Mouse (Mus musculus) stomach, embryonic 16.5 days (tissue): ENCODE measurements around the gene Brca2. TPM values are rescaled to one million over a fixed set of nuclear protein-coding genes. Genes with fewer than 3 reads are reported as not detected.

Source experiments
- ATAC-seq: fragments of 200-750 bp; cut with Nextera tagmentation; 2 replicates; pipeline ENCODE4 v1.8.0; 2017; ENCODE audit warnings: moderate number of reproducible peaks, moderate TSS enrichment; ENCODE audit not compliant: insufficient read depth, low FRiP score
- H3K27ac ChIP-seq: fragments of 300-500 bp; sonication (generic); 2 replicates; pipeline ENCODE4 v1.5.1; 2014; ENCODE audit warnings: low read length
- H3K27me3 ChIP-seq: fragments of 300-500 bp; sonication (generic); 2 replicates; pipeline ENCODE4 v1.6.1; 2014; ENCODE audit warnings: low read length, control low read depth, mixed read lengths; ENCODE audit not compliant: control insufficient read depth, insufficient read depth
- H3K36me3 ChIP-seq: fragments of 300-500 bp; sonication (generic); 2 replicates; pipeline ENCODE4 v1.6.1; 2014; ENCODE audit warnings: low read length; ENCODE audit not compliant: control insufficient read depth, insufficient read depth
- H3K4me1 ChIP-seq: fragments of 300-500 bp; sonication (generic); 2 replicates; pipeline ENCODE4 v1.6.1; 2014; ENCODE audit warnings: low read length, control low read depth, mixed read lengths; ENCODE audit not compliant: control insufficient read depth, insufficient read depth
- H3K4me2 ChIP-seq: fragments of 300-500 bp; sonication (generic); 2 replicates; pipeline ENCODE4 v1.6.1; 2014; ENCODE audit warnings: low read depth, low read length, mixed read lengths
- H3K4me3 ChIP-seq: fragments of 300-500 bp; sonication (generic); replicated peaks from 2 replicates; pipeline ENCODE4 v1.5.1; 2014; ENCODE audit warnings: mild to moderate bottlenecking, low read length
- H3K9ac ChIP-seq: fragments of 300-500 bp; sonication (generic); 2 replicates; pipeline ENCODE4 v1.6.1; 2014; ENCODE audit warnings: low read length
- H3K9me3 ChIP-seq: fragments of 300-500 bp; sonication (generic); replicated peaks from 2 replicates; pipeline ENCODE4 v1.6.1; 2016; ENCODE audit warnings: low read length, control low read depth; ENCODE audit not compliant: control insufficient read depth
- WGBS: fragments of 180-500 bp; shearing (Covaris S2); extraction: QIAGEN DNeasy Blood & Tissue Kit; methylation state at CpG from one replicate; pipeline ENCODE4 v1.1.7; 2014; 5-methylcytosine and 5-hydroxymethylcytosine counted together
- polyA plus RNA-seq: library from polyadenylated mRNA; unstranded; fragments of >200 nt; fragmentation: Nextera tagmentation; extraction: Ambion mirVana; gene quantifications from 2 replicates; pipeline ENCODE4 v1.2.1, GENCODE M21; 2015

The Brca2 gene
- polyA plus RNA-seq, 1 experiment from 2014 or later = 16.1 TPM

DNA sequence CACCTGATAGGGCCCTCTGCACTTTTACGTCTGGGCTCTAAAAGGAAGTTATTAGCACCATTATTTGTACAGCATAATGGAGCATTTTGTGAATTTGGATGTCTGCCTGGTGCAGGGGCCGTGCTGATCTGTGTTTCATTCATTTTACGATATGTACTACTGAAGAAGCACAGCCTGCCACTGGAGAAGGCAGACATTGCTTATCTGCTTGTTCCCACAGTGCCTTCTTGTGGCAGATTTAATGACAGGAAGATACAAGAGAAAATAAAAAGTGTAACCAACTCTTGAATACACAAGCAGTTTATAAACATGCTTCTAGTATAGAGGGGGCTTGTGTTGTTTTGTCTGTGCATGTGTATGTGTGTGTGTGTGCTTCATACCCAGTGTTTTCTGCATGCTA lies 29.2 kb downstream of the Brca2 start:
- Histone ChIP-seq H3K27me3 (no peaks in the 10 kb centered on the region), H3K4me3 (no peak overlapping the region), H3K9me3 (no peaks in the 10 kb centered on the region), H3K9ac (no peak overlapping the region), H3K27ac (no peak overlapping the region), H3K36me3 (no peaks in the 10 kb centered on the region), H3K4me1 (no peaks in the 10 kb centered on the region), H3K4me2 (no peak overlapping the region)
- ATAC-seq = no peak
- WGBS = 50% methylated on average over 3 of the region's 3 CpGs

DNA sequence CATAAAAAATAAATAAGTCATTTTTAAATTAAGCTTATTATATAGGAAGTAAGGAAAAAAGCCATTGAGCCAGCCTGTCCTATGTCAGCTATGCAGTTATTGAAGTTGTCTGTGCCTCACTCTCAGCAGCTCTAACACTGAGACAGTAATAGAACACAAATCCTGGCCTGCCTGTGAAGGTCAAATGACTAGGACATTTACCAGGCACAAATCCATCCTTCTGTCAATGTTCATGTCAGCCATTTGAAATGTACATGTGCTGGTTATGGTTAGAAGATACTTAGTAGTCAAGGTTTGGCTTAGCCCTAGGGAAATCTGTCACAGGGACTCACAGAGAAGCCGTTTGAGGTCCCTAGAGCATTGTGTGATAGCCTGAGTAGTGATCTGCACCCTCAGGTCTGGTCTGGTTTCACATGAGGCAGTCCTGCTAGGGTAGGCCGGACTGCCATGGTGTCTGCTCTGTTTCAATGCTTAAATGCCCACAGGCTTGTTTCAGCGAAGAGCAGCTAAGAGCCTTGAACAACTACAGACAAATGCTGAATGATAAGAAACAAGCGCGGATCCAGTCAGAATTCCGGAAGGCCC lies 37.2 kb downstream of the Brca2 start:
- no peak overlapping the region for H3K4me3 ChIP-seq
- 94% methylated on average over 6 of the region's 6 CpGs for WGBS
- H3K9me3 ChIP-seq = no peaks in the 10 kb centered on the region
- no peak overlapping the region for H3K27ac ChIP-seq
- H3K36me3 ChIP-seq = no peaks in the 10 kb centered on the region; the same call in 1 of the 2 replicates
- no peaks in the 10 kb centered on the region for H3K4me1 ChIP-seq
- H3K9ac ChIP-seq = no peak overlapping the region
- H3K27me3 ChIP-seq = no peaks in the 10 kb centered on the region
- ATAC-seq = no peak
- H3K4me2 ChIP-seq = no peak overlapping the region

DNA sequence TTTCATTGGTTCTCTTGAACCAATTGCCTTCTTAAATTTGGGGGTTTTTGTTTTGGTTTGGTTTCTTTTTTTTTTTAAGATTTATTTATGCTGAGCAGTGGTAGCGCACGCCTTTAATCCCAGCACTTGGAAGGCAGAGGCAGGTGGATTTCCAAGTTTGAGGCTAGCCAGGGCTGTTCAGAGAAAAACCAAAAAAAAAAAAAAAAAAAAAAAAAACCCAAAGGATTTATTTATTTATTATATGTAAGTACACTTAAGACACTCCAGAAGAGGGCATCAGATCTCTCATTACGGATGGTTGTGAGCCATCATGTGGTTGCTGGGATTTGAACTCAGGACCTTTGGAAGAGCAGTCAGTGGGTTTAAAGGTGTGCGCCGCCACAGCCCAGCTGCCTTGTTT lies 38.4 kb downstream of the Brca2 start:
- Histone ChIP-seq H3K4me3 (no peak overlapping the region), H3K9me3 (no peaks in the 10 kb centered on the region), H3K4me1 (no peaks in the 10 kb centered on the region), H3K4me2 (no peak overlapping the region), H3K27me3 (no peaks in the 10 kb centered on the region), H3K36me3 (no peaks in the 10 kb centered on the region; the same call in 1 of the 2 replicates), H3K27ac (no peak overlapping the region), H3K9ac (no peak overlapping the region)
- 90% methylated on average over 5 of the region's 5 CpGs for WGBS
- no peak for ATAC-seq

DNA sequence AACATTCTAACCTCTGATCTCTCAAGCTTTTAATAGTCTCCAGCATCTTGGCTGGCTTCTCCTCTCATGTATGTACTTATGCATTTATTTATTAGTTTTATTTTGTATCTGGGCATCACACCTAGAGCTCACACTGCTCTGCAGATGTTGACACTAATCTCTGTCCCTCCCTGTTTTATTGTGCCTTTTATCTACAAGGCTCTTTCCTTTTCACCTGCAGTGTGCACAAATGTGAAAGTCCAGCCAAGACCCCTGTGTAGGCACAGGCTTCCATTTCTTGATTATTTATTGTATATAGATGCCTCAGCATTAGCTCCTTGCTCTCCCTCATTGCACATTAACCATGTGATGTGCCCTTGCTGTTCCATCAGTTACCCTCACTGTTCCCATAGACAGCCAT lies 38.9 kb downstream of the Brca2 start:
- no peak overlapping the region; the same call in 1 of the 2 replicates for H3K27ac ChIP-seq
- H3K36me3 ChIP-seq = no peaks in the 10 kb centered on the region; the same call in 1 of the 2 replicates
- ATAC-seq = no peak; the same call in 1 of the 2 replicates

DNA sequence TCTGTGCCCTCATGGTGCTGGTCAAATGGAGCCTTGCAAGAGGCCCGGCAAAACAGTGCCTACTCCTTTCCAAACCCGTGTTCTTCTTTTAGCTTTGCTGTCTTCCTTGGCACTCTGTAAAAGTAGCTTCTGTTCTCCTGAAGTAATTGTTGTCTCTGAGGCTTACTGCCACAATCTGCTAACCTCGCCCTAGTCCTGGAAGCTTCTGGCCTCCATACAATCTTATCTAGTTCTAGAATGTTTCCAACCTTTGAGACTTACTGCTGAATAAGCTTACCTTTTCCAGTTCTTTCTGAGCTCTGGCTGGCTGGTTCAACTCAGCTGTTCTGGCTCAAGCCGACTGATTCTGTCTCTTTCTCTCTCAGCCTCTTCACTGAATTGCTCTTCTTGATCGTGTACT lies 39.4 kb downstream of the Brca2 start:
- ATAC-seq = no peak
- no peaks in the 10 kb centered on the region for H3K4me1 ChIP-seq
- no peaks in the 10 kb centered on the region for H3K27me3 ChIP-seq
- no peaks in the 10 kb centered on the region for H3K9me3 ChIP-seq
- no peak overlapping the region for H3K4me3 ChIP-seq
- H3K27ac ChIP-seq = no peak overlapping the region; the same call in 1 of the 2 replicates
- WGBS = 81% methylated on average over 5 of the region's 5 CpGs
- H3K4me2 ChIP-seq = no peak overlapping the region
- H3K9ac ChIP-seq = no peak overlapping the region
- no peaks in the 10 kb centered on the region; the same call in 1 of the 2 replicates for H3K36me3 ChIP-seq

More for the DNA sequence above, 38.9 kb downstream of the Brca2 start:
- H3K9ac ChIP-seq = no peak overlapping the region
- no peaks in the 10 kb centered on the region for H3K27me3 ChIP-seq
- no peak overlapping the region for H3K4me2 ChIP-seq
- H3K9me3 ChIP-seq = no peaks in the 10 kb centered on the region
- no peak overlapping the region for H3K4me3 ChIP-seq
- no peaks in the 10 kb centered on the region for H3K4me1 ChIP-seq

DNA sequence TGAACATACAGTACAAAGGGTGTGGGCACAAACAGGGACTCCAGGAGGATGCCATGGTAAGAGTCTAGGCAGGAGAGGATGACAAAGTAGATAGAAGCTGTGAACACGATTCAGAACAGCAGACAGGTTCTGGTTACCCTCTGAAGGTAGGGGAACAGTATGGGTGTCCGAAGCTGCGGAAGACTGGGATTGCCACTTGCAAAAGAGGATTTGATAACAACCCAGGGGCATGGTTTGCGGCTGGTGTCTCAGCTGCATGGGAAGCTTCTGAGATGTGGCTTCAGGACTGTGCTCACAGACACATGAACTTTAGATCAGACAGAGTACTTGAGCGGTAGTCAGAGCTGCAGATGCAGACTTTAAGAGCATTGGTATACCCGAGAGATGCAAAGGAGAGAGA lies 42.0 kb downstream of the Brca2 start:
- Histone ChIP-seq H3K27ac (no peak overlapping the region), H3K4me3 (no peak overlapping the region), H3K36me3 (no peaks in the 10 kb centered on the region; the same call in 1 of the 2 replicates), H3K27me3 (no peaks in the 10 kb centered on the region), H3K4me2 (no peak overlapping the region), H3K9me3 (no peaks in the 10 kb centered on the region), H3K4me1 (no peaks in the 10 kb centered on the region), H3K9ac (no peak overlapping the region)
- 94% methylated on average over 6 of the region's 6 CpGs for WGBS
- no peak for ATAC-seq

DNA sequence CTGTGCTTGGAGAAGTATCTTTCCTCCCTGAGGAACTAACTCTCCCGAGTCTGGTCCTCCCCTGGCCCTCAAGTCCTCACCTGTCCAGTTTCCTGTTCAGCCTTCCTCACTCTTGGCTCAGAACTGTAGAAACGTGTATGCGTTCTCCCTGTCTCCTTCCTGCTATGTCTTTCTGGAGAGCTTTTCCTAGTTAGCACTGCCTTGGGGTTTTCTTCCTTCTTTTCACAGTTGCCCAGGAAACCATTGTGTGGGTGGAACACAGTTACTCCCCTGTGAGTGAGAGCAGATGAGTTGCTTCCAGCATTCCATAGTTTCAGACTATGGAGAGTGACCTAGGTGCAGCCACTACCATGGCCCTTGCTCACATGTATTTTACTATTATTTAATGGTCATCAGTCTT lies 43.8 kb downstream of the Brca2 start:
- WGBS = 50% methylated on average over 3 of the region's 3 CpGs

DNA sequence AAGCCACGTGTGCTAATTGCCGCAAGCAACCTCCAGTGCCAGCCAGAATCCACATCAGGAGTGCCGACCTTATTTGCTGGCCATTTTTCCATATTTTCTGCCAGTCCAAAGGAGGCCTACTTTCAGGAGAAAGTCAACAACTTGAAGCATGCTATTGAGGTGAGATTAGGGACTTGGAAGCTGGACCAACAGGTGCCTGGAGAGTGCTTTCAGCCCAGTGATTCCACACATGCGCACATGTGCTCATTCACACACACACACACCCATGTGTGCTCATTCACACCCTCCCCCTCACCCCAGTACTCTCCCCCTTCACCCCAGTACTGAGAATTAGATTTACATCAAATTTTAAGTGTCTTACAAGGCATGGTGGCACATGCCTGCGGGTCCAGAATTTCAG lies 44.5 kb downstream of the Brca2 start:
- H3K4me1 ChIP-seq = no peaks in the 10 kb centered on the region
- H3K36me3 ChIP-seq = no peaks in the 10 kb centered on the region
- H3K27ac ChIP-seq = no peak overlapping the region
- no peak for ATAC-seq
- no peaks in the 10 kb centered on the region for H3K9me3 ChIP-seq
- H3K27me3 ChIP-seq = no peaks in the 10 kb centered on the region
- no peak overlapping the region for H3K4me3 ChIP-seq
- WGBS = 86% methylated on average over 5 of the region's 5 CpGs
- H3K9ac ChIP-seq = no peak overlapping the region
- H3K4me2 ChIP-seq = no peak overlapping the region

More for the DNA sequence above, 43.8 kb downstream of the Brca2 start:
- Histone ChIP-seq H3K27ac (no peak overlapping the region), H3K4me1 (no peaks in the 10 kb centered on the region), H3K27me3 (no peaks in the 10 kb centered on the region), H3K4me3 (no peak overlapping the region), H3K36me3 (no peaks in the 10 kb centered on the region), H3K4me2 (no peak overlapping the region), H3K9ac (no peak overlapping the region), H3K9me3 (no peaks in the 10 kb centered on the region)
- no peak for ATAC-seq

DNA sequence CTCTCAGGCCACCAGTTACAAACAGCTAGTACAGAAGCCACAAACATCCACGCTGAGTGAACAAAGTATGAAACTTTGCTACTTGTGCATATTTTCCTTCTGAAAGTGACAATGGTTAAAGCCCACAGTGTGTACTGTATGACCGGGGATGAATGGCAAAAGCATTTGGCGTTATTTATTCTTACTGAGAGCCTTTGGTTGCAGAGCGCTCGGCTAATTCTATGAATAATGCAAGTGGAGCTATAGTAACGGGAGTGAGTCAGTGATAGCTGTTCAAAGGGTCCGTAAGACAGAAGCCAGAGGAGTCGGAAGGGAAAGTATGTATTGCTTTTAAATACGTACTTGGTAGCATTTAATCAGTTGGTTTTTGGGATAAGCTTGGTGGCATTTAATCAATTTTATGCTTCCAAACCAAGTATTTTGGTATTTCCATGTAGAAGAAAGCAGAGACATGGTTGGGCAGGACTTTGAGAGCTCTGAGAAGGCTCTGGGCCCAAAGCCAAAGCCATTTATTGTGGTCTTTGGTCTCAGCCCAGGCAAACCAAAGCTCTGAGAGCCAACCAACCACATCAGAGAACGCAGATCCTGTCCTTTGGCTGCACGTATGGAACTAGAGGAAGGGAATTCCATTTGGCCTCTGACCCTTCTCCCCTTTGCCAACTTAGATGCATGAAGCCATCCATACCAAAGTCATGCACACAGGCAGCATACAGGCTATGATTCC lies 48.2 kb downstream of the Brca2 start:
- no peaks in the 10 kb centered on the region for H3K9me3 ChIP-seq
- H3K27ac ChIP-seq = no peak overlapping the region
- no peaks in the 10 kb centered on the region for H3K4me1 ChIP-seq
- no peak overlapping the region for H3K4me3 ChIP-seq
- no peak for ATAC-seq
- no peaks in the 10 kb centered on the region for H3K27me3 ChIP-seq
- 0 out of 2 replicates have a peak, but pooled peaks cover 12% of the 10 kb centered on the region for H3K36me3 ChIP-seq
- 82% methylated on average over 11 of the region's 11 CpGs for WGBS
- H3K4me2 ChIP-seq = no peak overlapping the region
- H3K9ac ChIP-seq = no peak overlapping the region
